Mouse (Mus musculus) lung, embryonic 15.5 days (tissue): ENCODE measurements around the gene Vmn1r118. TPM values are rescaled to one million over a fixed set of nuclear protein-coding genes. Genes with fewer than 3 reads are reported as not detected.
"Not testable (repeated sequence)": the region's sequence is repeated elsewhere in the genome, so short reads cannot be mapped to it uniquely, and the experiment has no call there.

Source experiments
- ATAC-seq: fragments of 200-750 bp; cut with Nextera tagmentation; 2 replicates; pipeline ENCODE4 v1.8.0; 2017; ENCODE audit warnings: moderate number of reproducible peaks, borderline replicate concordance; ENCODE audit not compliant: low FRiP score, low TSS enrichment; ENCODE audit errors: extremely low read depth
- H3K27ac ChIP-seq: fragments of 300-500 bp; sonication (generic); 2 replicates; pipeline ENCODE4 v1.5.1; 2015; ENCODE audit warnings: moderate library complexity, mild to moderate bottlenecking, inconsistent platforms
- H3K27me3 ChIP-seq: fragments of 300-500 bp; sonication (generic); 2 replicates; pipeline ENCODE4 v1.6.1; 2015; ENCODE audit warnings: inconsistent platforms
- H3K36me3 ChIP-seq: fragments of 300-500 bp; sonication (generic); 2 replicates; pipeline ENCODE4 v1.6.1; 2015; ENCODE audit warnings: inconsistent platforms
- H3K4me1 ChIP-seq: fragments of 300-500 bp; sonication (generic); 2 replicates; pipeline ENCODE4 v1.6.1; 2015; ENCODE audit warnings: inconsistent platforms
- H3K4me2 ChIP-seq: fragments of 300-500 bp; sonication (generic); 2 replicates; pipeline ENCODE4 v1.6.1; 2015; ENCODE audit warnings: inconsistent platforms, mild to moderate bottlenecking, moderate library complexity
- H3K4me3 ChIP-seq: fragments of 300-500 bp; sonication (generic); 2 replicates; pipeline ENCODE4 v1.5.1; 2015; ENCODE audit warnings: mild to moderate bottlenecking, inconsistent platforms
- H3K9ac ChIP-seq: fragments of 300-500 bp; sonication (generic); 2 replicates; pipeline ENCODE4 v1.6.1; 2015; ENCODE audit warnings: inconsistent platforms
- H3K9me3 ChIP-seq: fragments of 300-500 bp; sonication (generic); 2 replicates; pipeline ENCODE4 v1.6.1; 2016; ENCODE audit warnings: inconsistent platforms
- WGBS: fragments of 180-500 bp; shearing (Covaris S2); methylation state at CpG from one replicate; pipeline ENCODE4 v1.1.7; 2015; 5-methylcytosine and 5-hydroxymethylcytosine counted together
- polyA plus RNA-seq: library from polyadenylated mRNA; unstranded; fragments of >200 nt; fragmentation: Nextera tagmentation; extraction: Ambion mirVana; gene quantifications from 2 replicates; pipeline ENCODE4 v1.2.1, GENCODE M21; 2015

The Vmn1r118 gene
- polyA plus RNA-seq: not detected in 2 replicates

DNA sequence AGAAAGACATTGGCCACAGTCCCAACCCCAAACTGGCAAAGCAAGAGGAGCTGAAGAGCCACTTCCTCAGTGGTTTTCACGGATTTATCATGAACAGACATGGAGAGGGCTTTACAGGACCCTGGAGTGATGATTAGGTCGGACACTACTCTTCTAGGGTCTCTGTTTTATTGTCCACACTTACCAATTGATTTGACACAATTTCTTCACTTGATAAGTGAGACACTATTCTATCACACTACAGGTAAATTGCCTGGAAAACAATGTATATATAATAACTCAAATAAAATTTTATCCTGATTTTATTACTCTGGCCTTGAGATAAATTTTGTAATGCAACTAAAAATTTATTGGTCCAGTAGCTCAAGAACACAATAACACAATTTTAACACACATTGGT, at the start of gene Vmn1r118:
Vmn1r118 (minus strand) TSS at position 101 of the 400 bp plus-strand sequence.
- not testable (repeated sequence) for H3K9ac ChIP-seq, H3K27ac ChIP-seq, H3K4me2 ChIP-seq, H3K36me3 ChIP-seq, H3K27me3 ChIP-seq, H3K9me3 ChIP-seq, H3K4me1 ChIP-seq, ATAC-seq, H3K4me3 ChIP-seq
- no CpG with 5 or more reads among the region's 2 CpGs for WGBS

DNA sequence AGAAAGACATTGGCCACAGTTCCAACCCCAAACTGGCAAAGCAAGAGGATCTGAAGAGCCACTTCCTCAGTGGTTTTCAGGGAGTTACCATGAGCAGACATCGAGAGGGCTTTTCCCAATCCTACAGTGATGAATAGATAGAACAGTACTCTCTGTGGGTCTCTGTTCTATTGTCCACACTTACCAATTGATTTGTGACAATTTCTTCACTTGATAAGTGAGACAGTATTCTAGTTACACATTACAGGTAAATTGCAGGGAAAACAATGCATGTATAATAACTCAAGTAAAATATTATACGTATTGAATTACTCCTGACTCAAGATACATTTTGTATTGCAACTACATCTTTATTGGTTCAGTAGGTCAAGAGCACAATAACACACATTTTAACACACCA, 28.1 kb downstream of the Vmn1r118 start, which contains the start of gene Vmn1r117:
Vmn1r117 (minus strand) TSS at position 101 of the 400 bp plus-strand sequence.
- not testable (repeated sequence) for H3K27ac ChIP-seq, H3K9me3 ChIP-seq, H3K4me2 ChIP-seq, H3K4me1 ChIP-seq, H3K4me3 ChIP-seq, H3K27me3 ChIP-seq, H3K9ac ChIP-seq, H3K36me3 ChIP-seq, ATAC-seq
- no CpG with 5 or more reads among the region's 2 CpGs for WGBS

DNA sequence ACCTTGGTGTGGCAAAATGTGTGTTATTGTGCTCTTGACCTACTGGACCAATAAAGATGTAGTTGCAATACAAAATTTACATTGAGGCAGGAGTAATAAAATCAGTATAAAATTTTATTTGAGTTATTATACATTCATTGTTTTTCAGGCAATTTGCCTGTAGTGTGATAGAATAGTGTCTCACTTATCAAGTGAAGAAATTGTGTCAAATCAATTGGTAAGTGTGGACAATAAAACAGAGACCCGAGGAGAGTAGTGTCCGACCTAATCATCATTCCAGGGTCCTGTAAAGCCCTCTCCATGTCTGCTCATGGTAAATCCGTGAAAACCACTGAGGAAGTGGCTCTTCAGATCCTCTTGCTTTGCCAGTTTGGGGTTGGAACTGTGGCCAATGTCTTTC, 40.2 kb downstream of the Vmn1r118 start, which contains the start of gene Vmn1r116:
Vmn1r116 (plus strand) TSS at position 301 of the 400 bp plus-strand sequence.
- not testable (repeated sequence) for H3K4me1 ChIP-seq, H3K27me3 ChIP-seq, H3K27ac ChIP-seq, H3K4me2 ChIP-seq, H3K9me3 ChIP-seq, H3K36me3 ChIP-seq, ATAC-seq, H3K4me3 ChIP-seq, H3K9ac ChIP-seq
- 43% methylated on average over 3 of the region's 3 CpGs for WGBS

Other genes with a start within 250 kb of the Vmn1r118 start
- not detected in 2 replicates for gene Vmn1r107, start 243.4 kb downstream of the Vmn1r118 start, polyA plus RNA-seq
- gene Vmn1r111, start 209.1 kb downstream of the Vmn1r118 start, polyA plus RNA-seq: not detected in 2 replicates
- not detected in 2 replicates for gene Gm10668, start 181.7 kb downstream of the Vmn1r118 start, polyA plus RNA-seq
- gene Vmn1r112, start 141.2 kb downstream of the Vmn1r118 start, polyA plus RNA-seq: not detected in 2 replicates
- not detected in 2 replicates for gene Vmn1r113, start 125.1 kb downstream of the Vmn1r118 start, polyA plus RNA-seq
- gene Vmn1r114, start 100.2 kb downstream of the Vmn1r118 start, polyA plus RNA-seq: not detected in 2 replicates
- gene Vmn1r115, start 67.4 kb downstream of the Vmn1r118 start, polyA plus RNA-seq: not detected in 2 replicates
- not detected in 2 replicates for gene Vmn1r116, start 40.1 kb downstream of the Vmn1r118 start, polyA plus RNA-seq
- gene Vmn1r117, start 28.2 kb downstream of the Vmn1r118 start, polyA plus RNA-seq: not detected in 2 replicates
- gene Vmn1r119, start 100.1 kb upstream of the Vmn1r118 start, polyA plus RNA-seq: not detected in 2 replicates
- not detected in 2 replicates for gene Vmn1r120, start 141.4 kb upstream of the Vmn1r118 start, polyA plus RNA-seq
- gene Vmn1r121, start 186.2 kb upstream of the Vmn1r118 start, polyA plus RNA-seq: not detected in 2 replicates
- not detected in 2 replicates for gene Vmn1r122, start 221.8 kb upstream of the Vmn1r118 start, polyA plus RNA-seq
- gene Vmn1r123, start 249.8 kb upstream of the Vmn1r118 start, polyA plus RNA-seq: not detected in 2 replicates